Mouse (Mus musculus) forebrain, embryonic 16.5 days (tissue): Measurements from ENCODE around the gene Ccdc96. TPM values are rescaled to one million over a fixed set of nuclear protein-coding genes. Genes with fewer than 3 reads are reported as not detected.
A peak's percentile ranks its signal among the peaks of the same experiment; 100 is the strongest.

Experiments
- ATAC-seq: fragments of 200-750 bp; cut with Nextera tagmentation; 2 replicates; pipeline ENCODE4 v1.8.0; 2017; ENCODE audit warnings: mild to moderate bottlenecking, moderate library complexity
- H3K27ac ChIP-seq: fragments of 300-500 bp; sonication (generic); 2 replicates; pipeline ENCODE4 v1.5.1; 2014; ENCODE audit warnings: low read length, control low read depth
- H3K27me3 ChIP-seq: fragments of 300-500 bp; sonication (generic); replicated peaks from 2 replicates; pipeline ENCODE4 v1.6.1; 2014; ENCODE audit warnings: low read length; ENCODE audit not compliant: control insufficient read depth, insufficient read depth
- H3K36me3 ChIP-seq: fragments of 300-500 bp; sonication (generic); 2 replicates; pipeline ENCODE4 v1.6.1; 2014; ENCODE audit not compliant: control insufficient read depth, insufficient read depth
- H3K4me1 ChIP-seq: fragments of 300-500 bp; sonication (generic); replicated peaks from 2 replicates; pipeline ENCODE4 v1.6.1; 2014; ENCODE audit warnings: low read length; ENCODE audit not compliant: control insufficient read depth, insufficient read depth
- H3K4me2 ChIP-seq: fragments of 300-500 bp; sonication (generic); 2 replicates; pipeline ENCODE4 v1.6.1; 2014; ENCODE audit warnings: mild to moderate bottlenecking, low read length, control low read depth
- H3K4me3 ChIP-seq: fragments of 300-500 bp; sonication (generic); replicated peaks from 2 replicates; pipeline ENCODE4 v1.5.1; 2014; ENCODE audit warnings: mild to moderate bottlenecking, low read length, control low read depth
- H3K9ac ChIP-seq: fragments of 300-500 bp; sonication (generic); replicated peaks from 2 replicates; pipeline ENCODE4 v1.6.1; 2014; ENCODE audit warnings: low read depth, low read length, control low read depth
- H3K9me3 ChIP-seq: fragments of 300-500 bp; sonication (generic); 2 replicates; pipeline ENCODE4 v1.6.1; 2016; ENCODE audit warnings: low read length; ENCODE audit not compliant: control insufficient read depth
- WGBS: fragments of 180-500 bp; shearing (Covaris S2); extraction: QIAGEN DNeasy Blood & Tissue Kit; methylation state at CpG from one replicate; pipeline ENCODE4 v1.1.7; 2014; 5-methylcytosine and 5-hydroxymethylcytosine counted together
- polyA plus RNA-seq: library from polyadenylated mRNA; unstranded; fragments of >200 nt; fragmentation: Nextera tagmentation; extraction: Ambion mirVana; gene quantifications from 2 replicates; pipeline ENCODE4 v1.2.1, GENCODE M21; 2015

Gene Ccdc96
- polyA plus RNA-seq, 1 experiment from 2014 or later, result 3.0 TPM

GRCm38 (mm10) chr5:36515126-36515525 is 30.7 kb downstream of the Ccdc96 start:
- WGBS, result 88% methylated on average over 1 of the region's 1 CpGs
- peaks cover 29% of the 10 kb centered on the region for H3K36me3 ChIP-seq
- no peak for ATAC-seq

GRCm38 (mm10) chr5:36515558-36515957 is 31.2 kb downstream of the Ccdc96 start:
- no peak for ATAC-seq
- Histone ChIP-seq H3K27ac (no peak overlapping the region), H3K9me3 (no peaks in the 10 kb centered on the region), H3K4me1 (no peaks in the 10 kb centered on the region), H3K4me3 (no peak overlapping the region), H3K9ac (no peak overlapping the region), H3K27me3 (no peaks in the 10 kb centered on the region), H3K36me3 (peaks cover 34% of the 10 kb centered on the region), H3K4me2 (no peak overlapping the region)
- WGBS, result 75% methylated on average over 5 of the region's 5 CpGs

More at GRCm38 (mm10) chr5:36515126-36515525, 30.7 kb downstream of the Ccdc96 start:
- Histone ChIP-seq H3K4me2 (no peak overlapping the region), H3K9me3 (no peaks in the 10 kb centered on the region), H3K4me3 (no peak overlapping the region), H3K27ac (no peak overlapping the region), H3K27me3 (no peaks in the 10 kb centered on the region), H3K4me1 (no peaks in the 10 kb centered on the region), H3K9ac (no peak overlapping the region)

- Histone ChIP-seq H3K27me3 (no peaks in the 10 kb centered on the region), H3K36me3 (peaks cover 39% of the 10 kb centered on the region), H3K27ac (no peak overlapping the region), H3K4me2 (no peak overlapping the region), H3K9me3 (no peaks in the 10 kb centered on the region), H3K4me3 (no peak overlapping the region), H3K9ac (no peak overlapping the region), H3K4me1 (no peaks in the 10 kb centered on the region)
- ATAC-seq, result no peak
- WGBS, result 82% methylated on average over 3 of the region's 3 CpGs
Measured at GRCm38 (mm10) chr5:36517596-36517995, 33.2 kb downstream of the Ccdc96 start.

DNA sequence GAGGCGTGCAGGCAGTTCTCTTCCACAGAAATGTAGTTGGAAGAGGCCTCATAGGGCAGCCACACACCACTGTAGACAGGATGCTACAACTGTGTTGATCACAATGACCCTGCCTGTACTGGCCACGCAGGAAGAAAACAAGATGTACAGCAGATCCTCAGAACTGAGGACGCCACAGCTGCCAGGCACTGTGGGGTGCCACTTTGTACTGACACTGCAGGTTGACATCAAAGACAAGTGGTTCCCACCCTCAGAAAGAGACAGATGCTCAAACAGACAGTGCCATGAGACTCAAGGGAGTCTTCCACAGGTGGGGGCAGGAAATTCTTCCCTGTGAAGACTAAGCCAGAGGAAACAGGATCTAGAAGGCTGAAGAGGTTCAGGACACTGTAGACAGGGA is 35.4 kb downstream of the Ccdc96 start:
- Histone ChIP-seq H3K9ac (no peak overlapping the region), H3K4me1 (no peaks in the 10 kb centered on the region), H3K4me3 (no peak overlapping the region), H3K27ac (no peak overlapping the region), H3K36me3 (peaks cover 37% of the 10 kb centered on the region), H3K4me2 (no peak overlapping the region), H3K9me3 (no peaks in the 10 kb centered on the region), H3K27me3 (no peaks in the 10 kb centered on the region)
- WGBS, result 77% methylated on average over 3 of the region's 3 CpGs
- ATAC-seq, result no peak

DNA sequence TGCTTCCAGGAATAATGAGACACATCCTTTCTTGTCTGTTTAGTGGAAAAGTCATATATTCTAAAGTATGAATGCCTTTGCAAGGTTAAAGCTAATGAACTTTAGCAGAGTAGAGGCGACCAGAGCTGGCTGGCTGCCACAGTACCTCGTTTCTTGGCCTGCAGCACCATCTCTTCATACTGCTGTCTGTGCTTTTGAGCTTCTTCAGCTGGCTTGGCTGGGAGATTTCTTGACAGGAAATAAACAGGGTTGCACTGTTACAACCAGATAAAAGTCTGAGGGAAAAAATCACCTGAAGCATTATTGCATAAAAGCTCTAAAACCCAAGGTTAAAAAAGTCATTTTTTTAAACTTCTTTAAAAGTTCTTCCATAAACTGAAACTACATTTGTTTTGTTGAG is 38.4 kb downstream of the Ccdc96 start:
- no peaks in the 10 kb centered on the region for H3K27me3 ChIP-seq
- no peak overlapping the region for H3K9ac ChIP-seq
- WGBS, result 65% methylated on average over 2 of the region's 2 CpGs
- no peak overlapping the region for H3K4me2 ChIP-seq
- H3K4me3 ChIP-seq, result no peak overlapping the region
- no peak overlapping the region for H3K27ac ChIP-seq
- no peaks in the 10 kb centered on the region for H3K9me3 ChIP-seq
- H3K4me1 ChIP-seq, result peaks cover 9% of the 10 kb centered on the region
- peaks cover 34% of the 10 kb centered on the region for H3K36me3 ChIP-seq
- no peak for ATAC-seq

- no peak overlapping the region for H3K9ac ChIP-seq
- H3K36me3 ChIP-seq, result peaks cover 30% of the 10 kb centered on the region
Measured at GRCm38 (mm10) chr5:36523219-36523703, 38.9 kb downstream of the Ccdc96 start.

DNA sequence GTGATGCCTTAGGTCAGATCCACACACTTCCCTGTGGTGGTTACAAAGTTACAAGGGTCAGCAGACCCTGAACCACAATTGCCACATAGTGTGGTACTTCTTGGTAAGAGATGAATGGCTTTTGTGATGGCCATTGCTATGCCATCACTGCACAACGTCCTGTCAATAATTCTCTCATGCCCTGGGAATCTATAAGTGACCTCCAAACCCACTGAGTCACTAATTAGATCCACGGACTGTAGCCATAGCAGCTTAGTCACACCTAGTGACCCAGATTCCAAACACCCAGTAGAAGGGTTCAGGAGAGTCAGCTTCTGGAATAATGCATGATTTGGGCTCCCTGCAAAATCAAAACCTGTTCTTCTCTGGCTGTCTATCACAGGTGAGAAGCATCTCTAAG is 40.8 kb downstream of the Ccdc96 start:
- H3K4me1 ChIP-seq, result peaks cover 27% of the 10 kb centered on the region
- no peak overlapping the region for H3K9ac ChIP-seq
- no peak overlapping the region for H3K27ac ChIP-seq
- H3K36me3 ChIP-seq, result peaks cover 22% of the 10 kb centered on the region
- no peak overlapping the region for H3K4me3 ChIP-seq
- 72% methylated on average over 2 of the region's 2 CpGs for WGBS
- no peaks in the 10 kb centered on the region for H3K9me3 ChIP-seq
- no peak overlapping the region for H3K4me2 ChIP-seq
- H3K27me3 ChIP-seq, result no peaks in the 10 kb centered on the region
- ATAC-seq, result no peak

More at GRCm38 (mm10) chr5:36523219-36523703, 38.9 kb downstream of the Ccdc96 start:
- Histone ChIP-seq H3K4me1 (peaks cover 14% of the 10 kb centered on the region), H3K9me3 (no peaks in the 10 kb centered on the region), H3K27ac (no peak overlapping the region), H3K4me2 (no peak overlapping the region), H3K4me3 (no peak overlapping the region), H3K27me3 (no peaks in the 10 kb centered on the region)
- no peak for ATAC-seq
- 85% methylated on average over 5 of the region's 5 CpGs for WGBS

DNA sequence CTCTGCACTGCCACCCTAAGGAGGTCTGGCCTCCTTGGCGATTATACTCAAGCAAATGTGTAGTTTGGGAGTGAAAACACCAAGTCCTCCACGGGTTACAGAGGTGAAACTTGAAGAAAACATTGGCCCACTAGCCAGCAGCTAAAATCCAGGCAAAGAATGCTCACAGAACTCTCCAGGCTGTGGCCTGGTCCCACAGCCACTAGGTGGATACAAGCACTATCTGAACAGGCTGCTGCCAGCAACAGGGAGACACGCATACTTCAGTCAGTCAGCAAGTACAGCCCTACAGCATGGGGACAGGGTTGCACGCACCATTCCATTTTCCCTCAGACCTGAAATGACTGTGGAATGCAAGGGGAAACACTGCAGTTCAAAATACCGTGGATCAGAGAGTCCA is 41.9 kb downstream of the Ccdc96 start:
- peaks cover 31% of the 10 kb centered on the region for H3K4me1 ChIP-seq
- H3K9ac ChIP-seq, result no peak overlapping the region
- no peak overlapping the region for H3K4me3 ChIP-seq
- H3K27ac ChIP-seq, result no peak overlapping the region
- peaks cover 13% of the 10 kb centered on the region for H3K36me3 ChIP-seq
- ATAC-seq, result no peak
- WGBS, result 80% methylated on average over 5 of the region's 5 CpGs
- no peak overlapping the region for H3K4me2 ChIP-seq
- H3K27me3 ChIP-seq, result no peaks in the 10 kb centered on the region
- H3K9me3 ChIP-seq, result no peaks in the 10 kb centered on the region

DNA sequence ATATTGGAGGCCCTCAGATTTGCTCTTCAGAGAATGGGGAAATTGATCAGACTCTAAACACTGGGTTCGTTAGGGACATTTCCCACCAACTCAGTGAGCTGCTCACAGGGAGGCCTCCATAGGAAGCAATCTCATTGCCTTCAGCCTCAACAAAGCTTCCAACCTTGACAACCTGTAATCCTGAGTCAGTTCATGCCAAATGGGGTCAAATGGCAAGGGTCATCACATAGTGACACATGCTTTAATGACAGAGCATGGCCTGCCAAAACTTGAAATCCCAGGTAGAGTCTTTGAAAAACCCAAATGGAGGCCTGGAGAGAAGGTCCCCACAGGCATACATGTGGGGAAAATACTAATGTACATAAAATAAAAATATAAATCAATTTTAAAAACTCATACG is 42.5 kb downstream of the Ccdc96 start:
- H3K4me3 ChIP-seq, result no peak overlapping the region
- H3K27ac ChIP-seq, result no peak overlapping the region
- H3K4me2 ChIP-seq, result no peak overlapping the region
- WGBS, result 77% methylated on average over 2 of the region's 2 CpGs
- no peak for ATAC-seq
- no peaks in the 10 kb centered on the region for H3K9me3 ChIP-seq
- peaks cover 31% of the 10 kb centered on the region for H3K4me1 ChIP-seq
- peaks cover 10% of the 10 kb centered on the region for H3K36me3 ChIP-seq
- H3K9ac ChIP-seq, result no peak overlapping the region
- H3K27me3 ChIP-seq, result no peaks in the 10 kb centered on the region

DNA sequence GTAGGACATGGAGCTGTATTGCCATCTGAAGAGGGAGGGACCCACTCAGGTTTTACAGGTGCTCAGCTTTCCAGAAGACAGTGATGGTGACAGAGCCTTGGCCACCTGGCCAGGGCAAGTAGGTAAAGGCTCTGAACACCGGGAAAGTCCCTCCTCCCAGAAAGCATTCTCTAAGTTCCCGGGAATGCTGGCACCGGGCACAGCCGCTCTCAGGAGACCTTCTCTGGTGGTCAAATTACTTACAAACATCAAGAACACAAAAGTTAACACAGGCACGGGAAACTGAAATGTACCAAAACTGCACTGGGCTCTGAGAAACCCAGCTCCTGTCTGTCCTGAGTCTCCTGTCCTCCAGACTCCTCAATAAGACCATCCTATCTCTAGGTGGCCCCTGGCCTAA is 45.3 kb downstream of the Ccdc96 start:
- no peaks in the 10 kb centered on the region for H3K9me3 ChIP-seq
- no peaks in the 10 kb centered on the region for H3K27me3 ChIP-seq
- H3K4me3 ChIP-seq, result peak overlapping the region; percentile 99
- 6% methylated on average over 5 of the region's 5 CpGs for WGBS
- H3K36me3 ChIP-seq, result no peaks in the 10 kb centered on the region
- no peak for ATAC-seq
- H3K4me1 ChIP-seq, result peaks cover 31% of the 10 kb centered on the region
- peak overlapping the region; percentile 92 for H3K27ac ChIP-seq
- peak overlapping the region; percentile 98 for H3K9ac ChIP-seq
- H3K4me2 ChIP-seq, result peak overlapping the region; percentile 81
